Mouse (Mus musculus): Measurements from ENCODE around the gene Med9.

Med9 gene

GRCm38 (mm10) chr11:59947752-59948400 lies at the start of gene Med9:
TSS of gene Med9 (plus strand) at chr11:59948206.
- in situ Hi-C loops (cut with MboI, MseI), result no loop called here

GRCm38 (mm10) chr11:59899711-59900685 lies 48.0 kb upstream of the Med9 start:
- in situ Hi-C loops (cut with MboI, MseI), result loop anchor here (25.0 kb wide), 1 partner anchor 1137 kb away; no protein-coding TSS in a partner anchor

GRCm38 (mm10) chr11:59900995-59901394 lies 47.0 kb upstream of the Med9 start:
- in situ Hi-C loops (cut with MboI, MseI), result loop anchor here (25.0 kb wide), 1 partner anchor 1136 kb away; no protein-coding TSS in a partner anchor

- in situ Hi-C loops (cut with MboI, MseI), result loop anchor here (25.0 kb wide), 1 partner anchor 1135 kb away; no protein-coding TSS in a partner anchor
Measured at GRCm38 (mm10) chr11:59902045-59902726, 45.8 kb upstream of the Med9 start.

GRCm38 (mm10) chr11:59906521-59907123 lies 41.4 kb upstream of the Med9 start:
- in situ Hi-C loops (cut with MboI, MseI), result loop anchor here (25.0 kb wide), 1 partner anchor 1131 kb away; no protein-coding TSS in a partner anchor

- in situ Hi-C loops (cut with MboI, MseI), result loop anchor here (25.0 kb wide), 1 partner anchor 1129 kb away; no protein-coding TSS in a partner anchor
Measured at GRCm38 (mm10) chr11:59908446-59908845, 39.6 kb upstream of the Med9 start.

GRCm38 (mm10) chr11:59910586-59910985 lies 37.4 kb upstream of the Med9 start:
- in situ Hi-C loops (cut with MboI, MseI), result loop anchor here (25.0 kb wide), 1 partner anchor 1127 kb away; no protein-coding TSS in a partner anchor

GRCm38 (mm10) chr11:59911523-59911922 lies 36.5 kb upstream of the Med9 start:
- in situ Hi-C loops (cut with MboI, MseI), result loop anchor here (25.0 kb wide), 1 partner anchor 1126 kb away; no protein-coding TSS in a partner anchor

- in situ Hi-C loops (cut with MboI, MseI), result loop anchor here (25.0 kb wide), 1 partner anchor 1124 kb away; no protein-coding TSS in a partner anchor
Measured at GRCm38 (mm10) chr11:59913702-59914101, 34.3 kb upstream of the Med9 start.

GRCm38 (mm10) chr11:59918014-59918413 lies 30.0 kb upstream of the Med9 start:
- in situ Hi-C loops (cut with MboI, MseI), result loop anchor here (25.0 kb wide), 1 partner anchor 1119 kb away; no protein-coding TSS in a partner anchor

GRCm38 (mm10) chr11:59919401-59919800 lies 28.6 kb upstream of the Med9 start:
- in situ Hi-C loops (cut with MboI, MseI), result loop anchor here (25.0 kb wide), 1 partner anchor 1118 kb away; no protein-coding TSS in a partner anchor

- in situ Hi-C loops (cut with MboI, MseI), result loop anchor here (10.0 to 25.0 kb wide), 2 partner anchors 546 to 1117 kb away; partner anchors contain the start of gene Prss38
Measured at GRCm38 (mm10) chr11:59920331-59920730, 27.7 kb upstream of the Med9 start.

GRCm38 (mm10) chr11:59921265-59921664 lies 26.7 kb upstream of the Med9 start:
- in situ Hi-C loops (cut with MboI, MseI), result loop anchor here (10.0 to 25.0 kb wide), 2 partner anchors 546 to 1116 kb away; partner anchors contain the start of gene Prss38

GRCm38 (mm10) chr11:59930031-59930430 lies 18.0 kb upstream of the Med9 start:
- in situ Hi-C loops (cut with MboI, MseI), result no loop called here

GRCm38 (mm10) chr11:59932560-59933337 lies 15.3 kb upstream of the Med9 start:
- in situ Hi-C loops (cut with MboI, MseI), result no loop called here

- in situ Hi-C loops (cut with MboI, MseI), result no loop called here
Measured at GRCm38 (mm10) chr11:59933943-59934342, 14.1 kb upstream of the Med9 start.

- in situ Hi-C loops (cut with MboI, MseI), result no loop called here
Measured at GRCm38 (mm10) chr11:59937023-59937422, 11.0 kb upstream of the Med9 start.

GRCm38 (mm10) chr11:59937615-59938014 lies 10.4 kb upstream of the Med9 start:
- in situ Hi-C loops (cut with MboI, MseI), result no loop called here

- in situ Hi-C loops (cut with MboI, MseI), result no loop called here
Measured at GRCm38 (mm10) chr11:59939821-59940220, 8.2 kb upstream of the Med9 start.

- in situ Hi-C loops (cut with MboI, MseI), result no loop called here
Measured at GRCm38 (mm10) chr11:59940645-59941044, 7.4 kb upstream of the Med9 start.

Data from T-helper 1 cell (primary cell).